Mouse (Mus musculus): ENCODE results near the gene Rpl36a. TPM values are rescaled to one million over a fixed set of nuclear protein-coding genes. Genes with fewer than 3 reads are reported as not detected.
"Not testable (repeated sequence)": the region's sequence is repeated elsewhere in the genome, so short reads cannot be mapped to it uniquely, and the experiment has no call there.

The Rpl36a gene
- 353 and 360 TPM in 2 replicates for polyA plus RNA-seq (2016; fragmentation: Nextera tagmentation; extraction: Ambion mirVana)

- H3K36me3 ChIP-seq: peaks cover 6% of the 10 kb centered on the region; the same call in 1 of the 2 replicates
- no peaks in the 10 kb centered on the region for H3K9me3 ChIP-seq
- H3K4me2 ChIP-seq (replicated peaks): peak within 1 kb of the TSS; percentile 53
- H3K4me3 ChIP-seq: peak within 1 kb of the TSS; percentile 51
- H3K9ac ChIP-seq: peak within 1 kb of the TSS; percentile 74
- 23% methylated on average over 45 of the region's 45 CpGs for WGBS
- H3K4me1 ChIP-seq: no peaks in the 10 kb centered on the region
- no peaks in the 10 kb centered on the region for H3K27me3 ChIP-seq
- H3K27ac ChIP-seq: peak within 1 kb of the TSS; percentile 90
- peak; percentile 97 for ATAC-seq (ENCODE audit: insufficient number of reproducible peaks, insufficient read depth, low FRiP score, low TSS enrichment)
These were observed at the start of gene Rpl36a for GRCm38 (mm10) chrX:134585103-134586002. Gene Rpl36a (plus strand): TSS chrX:134585654.

GRCm38 (mm10) chrX:134539795-134540194 lies 45.7 kb upstream of the Rpl36a start:
- not testable (repeated sequence) for H3K4me3 ChIP-seq; H3K9ac ChIP-seq; H3K4me1 ChIP-seq; H3K9me3 ChIP-seq; H3K27ac ChIP-seq; H3K4me2 ChIP-seq (replicated peaks); ATAC-seq (ENCODE audit: insufficient number of reproducible peaks, insufficient read depth, low FRiP score, low TSS enrichment); H3K36me3 ChIP-seq; H3K27me3 ChIP-seq
- 88% methylated on average over 10 of the region's 10 CpGs for WGBS

GRCm38 (mm10) chrX:134540414-134541135 lies 44.9 kb upstream of the Rpl36a start:
- no peak for ATAC-seq (ENCODE audit: insufficient number of reproducible peaks, insufficient read depth, low FRiP score, low TSS enrichment)
- Histone ChIP-seq H3K4me1 (no peaks in the 10 kb centered on the region), H3K36me3 (no peaks in the 10 kb centered on the region), H3K27me3 (no peaks in the 10 kb centered on the region), H3K9me3 (no peaks in the 10 kb centered on the region), H3K4me3 (peak overlapping the region; percentile 50), H3K27ac (no peak overlapping the region), H3K4me2 (replicated peaks) (peak overlapping the region; percentile 50), H3K9ac (peak overlapping the region; percentile 57; the same call in 1 of the 2 replicates)
- 37% methylated on average over 12 of the region's 12 CpGs for WGBS

GRCm38 (mm10) chrX:134541145-134541954 lies 44.1 kb upstream of the Rpl36a start, which contains the start of gene Timm8a1:
Gene Timm8a1 (minus strand): TSS chrX:134541865.
- Histone ChIP-seq H3K4me3 (peak within 1 kb of the TSS; percentile 50), H3K27ac (peak within 1 kb of the TSS; percentile 83), H3K4me1 (no peaks in the 10 kb centered on the region), H3K36me3 (no peaks in the 10 kb centered on the region), H3K27me3 (no peaks in the 10 kb centered on the region), H3K9ac (peak within 1 kb of the TSS; percentile 57), H3K4me2 (replicated peaks) (peak within 1 kb of the TSS; percentile 50), H3K9me3 (no peaks in the 10 kb centered on the region)
- 25% methylated on average over 45 of the region's 61 CpGs for WGBS
- ATAC-seq (ENCODE audit: insufficient number of reproducible peaks, insufficient read depth, low FRiP score, low TSS enrichment): peak; percentile 78; the same call in 1 of the 2 replicates

GRCm38 (mm10) chrX:134541955-134542308 lies 43.5 kb upstream of the Rpl36a start:
- Histone ChIP-seq H3K36me3 (no peaks in the 10 kb centered on the region), H3K4me3 (peak overlapping the region; percentile 50), H3K27me3 (no peaks in the 10 kb centered on the region), H3K4me1 (no peaks in the 10 kb centered on the region), H3K9me3 (no peaks in the 10 kb centered on the region), H3K27ac (peak overlapping the region; percentile 83; the same call in 1 of the 2 replicates), H3K9ac (peak overlapping the region; percentile 57; the same call in 1 of the 2 replicates), H3K4me2 (replicated peaks) (peak overlapping the region; percentile 38)
- ATAC-seq (ENCODE audit: insufficient number of reproducible peaks, insufficient read depth, low FRiP score, low TSS enrichment): peak; percentile 8; the same call in 1 of the 2 replicates
- 25% methylated on average over 6 of the region's 6 CpGs for WGBS

- Histone ChIP-seq H3K9ac (no peak overlapping the region), H3K27me3 (no peaks in the 10 kb centered on the region), H3K4me2 (replicated peaks) (no peak overlapping the region), H3K4me1 (no peaks in the 10 kb centered on the region), H3K9me3 (no peaks in the 10 kb centered on the region), H3K27ac (no peak overlapping the region), H3K36me3 (no peaks in the 10 kb centered on the region), H3K4me3 (no peak overlapping the region)
- no peak for ATAC-seq (ENCODE audit: insufficient number of reproducible peaks, insufficient read depth, low FRiP score, low TSS enrichment)
- WGBS: 88% methylated on average over 4 of the region's 4 CpGs
These were observed 38.1 kb upstream of the Rpl36a start for GRCm38 (mm10) chrX:134547330-134547729.

GRCm38 (mm10) chrX:134550903-134551302 lies 34.6 kb upstream of the Rpl36a start:
- no peaks in the 10 kb centered on the region for H3K9me3 ChIP-seq
- ATAC-seq (ENCODE audit: insufficient number of reproducible peaks, insufficient read depth, low FRiP score, low TSS enrichment): no peak
- 20% methylated on average over 5 of the region's 5 CpGs for WGBS
- no peaks in the 10 kb centered on the region for H3K27me3 ChIP-seq
- no peak overlapping the region for H3K27ac ChIP-seq
- no peak overlapping the region for H3K9ac ChIP-seq
- no peak overlapping the region for H3K4me3 ChIP-seq
- H3K36me3 ChIP-seq: no peaks in the 10 kb centered on the region
- H3K4me1 ChIP-seq: no peaks in the 10 kb centered on the region
- no peak overlapping the region for H3K4me2 ChIP-seq (replicated peaks)

GRCm38 (mm10) chrX:134553326-134553725 lies 32.1 kb upstream of the Rpl36a start:
- Histone ChIP-seq H3K4me2 (replicated peaks) (no peak overlapping the region), H3K36me3 (no peaks in the 10 kb centered on the region), H3K27me3 (no peaks in the 10 kb centered on the region), H3K4me1 (no peaks in the 10 kb centered on the region), H3K9ac (no peak overlapping the region), H3K27ac (no peak overlapping the region), H3K9me3 (no peaks in the 10 kb centered on the region), H3K4me3 (no peak overlapping the region)
- ATAC-seq (ENCODE audit: insufficient number of reproducible peaks, insufficient read depth, low FRiP score, low TSS enrichment): no peak
- WGBS: 81% methylated on average over 4 of the region's 4 CpGs

GRCm38 (mm10) chrX:134554425-134554824 lies 31.0 kb upstream of the Rpl36a start:
- Histone ChIP-seq H3K27me3 (no peaks in the 10 kb centered on the region), H3K9me3 (no peaks in the 10 kb centered on the region), H3K4me1 (no peaks in the 10 kb centered on the region), H3K27ac (no peak overlapping the region), H3K4me3 (no peak overlapping the region), H3K36me3 (no peaks in the 10 kb centered on the region), H3K9ac (no peak overlapping the region), H3K4me2 (replicated peaks) (no peak overlapping the region)
- ATAC-seq (ENCODE audit: insufficient number of reproducible peaks, insufficient read depth, low FRiP score, low TSS enrichment): no peak
- WGBS: 75% methylated on average over 6 of the region's 6 CpGs

GRCm38 (mm10) chrX:134564326-134564725 lies 21.1 kb upstream of the Rpl36a start:
- no peak overlapping the region for H3K9ac ChIP-seq
- H3K4me3 ChIP-seq: no peak overlapping the region
- H3K4me2 ChIP-seq (replicated peaks): no peak overlapping the region
- H3K27me3 ChIP-seq: no peaks in the 10 kb centered on the region
- 78% methylated on average over 4 of the region's 4 CpGs for WGBS
- H3K9me3 ChIP-seq: no peaks in the 10 kb centered on the region
- no peaks in the 10 kb centered on the region for H3K36me3 ChIP-seq
- no peaks in the 10 kb centered on the region for H3K4me1 ChIP-seq
- H3K27ac ChIP-seq: no peak overlapping the region
- no peak for ATAC-seq (ENCODE audit: insufficient number of reproducible peaks, insufficient read depth, low FRiP score, low TSS enrichment)

GRCm38 (mm10) chrX:134566536-134567222 lies 18.8 kb upstream of the Rpl36a start:
- no peak for ATAC-seq (ENCODE audit: insufficient number of reproducible peaks, insufficient read depth, low FRiP score, low TSS enrichment)
- Histone ChIP-seq H3K4me2 (replicated peaks) (no peak overlapping the region), H3K9me3 (no peaks in the 10 kb centered on the region), H3K36me3 (no peaks in the 10 kb centered on the region), H3K27me3 (no peaks in the 10 kb centered on the region), H3K4me3 (no peak overlapping the region), H3K27ac (no peak overlapping the region), H3K9ac (no peak overlapping the region), H3K4me1 (no peaks in the 10 kb centered on the region)
- 75% methylated on average over 8 of the region's 8 CpGs for WGBS

All from embryonic facial prominence, embryonic 12.5 days (tissue).